ENCODE assay signal across 13 mouse cellular contexts in genomic region chr5:48081223-48081881, GRCm38 (mm10).
A peak's percentile ranks its signal among the peaks of the same experiment; 100 is the strongest.
DNase-seq lines count a peak whose midpoint lies in the region; ATAC-seq lines count a peak whose summit lies in the region.
"Had no signal": no experiment of that assay in that cellular context is flagged by ENCODE, and none has a peak within 500 bp of the region (broad histone marks: within the 10 kb centered on the region; RNA-seq: fewer than 3 reads in every experiment).

No protein-coding gene starts in this region.

- no peak for DNase-seq in lung, adult 18-20 months
- peak; percentile 87 for DNase-seq in midbrain, embryonic 11.5 days (ENCODE audit: low spot score, missing footprints)
- peak; percentile 38 for DNase-seq in retina, embryonic 14.5 days (ENCODE audit: low spot score)
- no peak for DNase-seq in thymus, postnatal 4 days
- DNase-seq: cerebellum, adult 9-10 months; gastrocnemius, adult 2 months; layer of hippocampus, adult 9-11 months; liver, embryonic 13.5 days; thymus, adult 2 months had no signal

- H3K4me1 ChIP-seq in lung, embryonic 16.5 days (replicated peaks; ENCODE audit: control insufficient read depth, insufficient read depth, low read length) = no peaks in the 10 kb centered on the region
- H3K4me1 ChIP-seq in forebrain, embryonic 16.5 days (replicated peaks; ENCODE audit: control insufficient read depth, insufficient read depth, low read length) = no peaks in the 10 kb centered on the region
- H3K4me1 ChIP-seq in midbrain, embryonic 11.5 days (ENCODE audit: control insufficient read depth, insufficient read depth, low read length) = peaks cover 6% of the 10 kb centered on the region; the same call in 1 of the 2 replicates
- no peaks in the 10 kb centered on the region for H3K4me1 ChIP-seq in kidney, embryonic 14.5 days (ENCODE audit: control insufficient read depth, insufficient read depth, low read length)
- H3K4me1 ChIP-seq: liver, embryonic 13.5 days had no signal

- no peak overlapping the region for H3K9ac ChIP-seq in lung, embryonic 16.5 days (ENCODE audit: low read length)
- H3K9ac ChIP-seq in forebrain, embryonic 16.5 days (replicated peaks; ENCODE audit: low read depth, low read length) = no peak overlapping the region
- H3K9ac ChIP-seq in midbrain, embryonic 11.5 days (ENCODE audit: low read length) = no peak overlapping the region
- no peak overlapping the region for H3K9ac ChIP-seq in kidney, embryonic 14.5 days (ENCODE audit: low read depth, low read length)
- H3K9ac ChIP-seq: liver, embryonic 13.5 days had no signal

- no peak overlapping the region for H3K4me2 ChIP-seq in lung, embryonic 16.5 days (ENCODE audit: low read depth, low read length)
- H3K4me2 ChIP-seq in forebrain, embryonic 16.5 days (ENCODE audit: low read length) = no peak overlapping the region
- no peak overlapping the region for H3K4me2 ChIP-seq in midbrain, embryonic 11.5 days
- H3K4me2 ChIP-seq in kidney, embryonic 14.5 days (replicated peaks; ENCODE audit: low read depth, low read length) = no peak overlapping the region
- H3K4me2 ChIP-seq: liver, embryonic 13.5 days had no signal

- H3K36me3 ChIP-seq in lung, embryonic 16.5 days (ENCODE audit: control insufficient read depth, insufficient read depth, low read length) = no peaks in the 10 kb centered on the region
- no peaks in the 10 kb centered on the region for H3K36me3 ChIP-seq in forebrain, embryonic 16.5 days (ENCODE audit: control insufficient read depth, insufficient read depth)
- H3K36me3 ChIP-seq in midbrain, embryonic 11.5 days (ENCODE audit: control insufficient read depth, insufficient read depth, low read length) = no peaks in the 10 kb centered on the region
- H3K36me3 ChIP-seq in kidney, embryonic 14.5 days (ENCODE audit: control insufficient read depth, insufficient read depth, low read length) = no peaks in the 10 kb centered on the region
- H3K36me3 ChIP-seq: liver, embryonic 13.5 days had no signal

- H3K4me3 ChIP-seq in lung, embryonic 16.5 days (ENCODE audit: low read length) = no peak overlapping the region
- H3K4me3 ChIP-seq in forebrain, embryonic 16.5 days (replicated peaks; ENCODE audit: low read length) = no peak overlapping the region
- no peak overlapping the region for H3K4me3 ChIP-seq in midbrain, embryonic 11.5 days (ENCODE audit: low read depth, low read length)
- H3K4me3 ChIP-seq in kidney, embryonic 14.5 days (ENCODE audit: low read length) = no peak overlapping the region
- H3K4me3 ChIP-seq: gastrocnemius, adult 2 months; liver, embryonic 13.5 days had no signal

- H3K27ac ChIP-seq in lung, embryonic 16.5 days (ENCODE audit: low read length) = no peak overlapping the region
- no peak overlapping the region for H3K27ac ChIP-seq in forebrain, embryonic 16.5 days (ENCODE audit: low read length)
- peak overlapping the region; percentile 26; the same call in 1 of the 2 replicates for H3K27ac ChIP-seq in midbrain, embryonic 11.5 days (ENCODE audit: low read depth, low read length)
- H3K27ac ChIP-seq in kidney, embryonic 14.5 days (ENCODE audit: low read depth, low read length) = no peak overlapping the region
- H3K27ac ChIP-seq: gastrocnemius, adult 2 months; liver, embryonic 13.5 days had no signal

- H3K9me3 ChIP-seq in lung, embryonic 16.5 days (ENCODE audit: control insufficient read depth, low read length) = no peaks in the 10 kb centered on the region
- H3K9me3 ChIP-seq in forebrain, embryonic 16.5 days (ENCODE audit: control insufficient read depth, low read length) = no peaks in the 10 kb centered on the region
- no peaks in the 10 kb centered on the region for H3K9me3 ChIP-seq in midbrain, embryonic 11.5 days (ENCODE audit: control insufficient read depth, low read length)
- H3K9me3 ChIP-seq in kidney, embryonic 14.5 days (ENCODE audit: control insufficient read depth, low read length) = no peaks in the 10 kb centered on the region
- H3K9me3 ChIP-seq: liver, embryonic 13.5 days had no signal

- ATAC-seq in lung, embryonic 16.5 days (ENCODE audit: low read depth) = peak; percentile 74
- ATAC-seq in forebrain, embryonic 16.5 days = peak; percentile 83
- peak; percentile 93 for ATAC-seq in midbrain, embryonic 11.5 days (ENCODE audit: low FRiP score)
- ATAC-seq in kidney, embryonic 14.5 days (ENCODE audit: low FRiP score, low TSS enrichment) = no peak
- ATAC-seq in activated CD4-positive, CD25-positive, alpha-beta regulatory T cell, adult 4 months = no peak

- 59% methylated on average over 8 of the region's 8 CpGs for whole genome bisulfite sequencing in lung, embryonic 16.5 days
- WGBS in forebrain, embryonic 16.5 days = 17% methylated on average over 8 of the region's 8 CpGs
- WGBS in midbrain, embryonic 11.5 days = 35% methylated on average over 8 of the region's 8 CpGs
- WGBS in kidney, embryonic 14.5 days = 78% methylated on average over 8 of the region's 8 CpGs

- no peaks in the 10 kb centered on the region for H3K27me3 ChIP-seq in lung, embryonic 16.5 days (ENCODE audit: control insufficient read depth, insufficient read depth, low read depth, low read length)
- H3K27me3 ChIP-seq in forebrain, embryonic 16.5 days (replicated peaks; ENCODE audit: control insufficient read depth, insufficient read depth, low read length) = no peaks in the 10 kb centered on the region
- H3K27me3 ChIP-seq in midbrain, embryonic 11.5 days (ENCODE audit: control insufficient read depth, insufficient read depth, low read length) = no peaks in the 10 kb centered on the region
- H3K27me3 ChIP-seq in kidney, embryonic 14.5 days (ENCODE audit: control insufficient read depth, insufficient read depth, low read length) = no peaks in the 10 kb centered on the region
- H3K27me3 ChIP-seq: liver, embryonic 13.5 days had no signal

Comparison
In these comparisons a context has a peak if more than half of its experiments do, and no peak if none do; other contexts are left out.
1. ATAC-seq: peak in lung, embryonic 16.5 days (single experiment), forebrain, embryonic 16.5 days (single experiment) and midbrain, embryonic 11.5 days (single experiment); none in kidney, embryonic 14.5 days (single experiment) and activated CD4-positive, CD25-positive, alpha-beta regulatory T cell, adult 4 months (single experiment).
2. DNase-seq: peak in midbrain, embryonic 11.5 days (single experiment) and retina, embryonic 14.5 days (single experiment); none in lung, adult 18-20 months (0 of 2) and thymus, postnatal 4 days (single experiment).